Comparison of ENCODE assay signal across 9 mouse cellular contexts in genomic region chr8:122853340-122853771, GRCm38 (mm10). TPM values are rescaled to one million over a fixed set of nuclear protein-coding genes. Genes with fewer than 3 reads are reported as not detected.
A peak's percentile ranks its signal among the peaks of the same experiment; 100 is the strongest.
DNase-seq lines count a peak whose midpoint lies in the region; ATAC-seq and TF ChIP-seq lines count a peak whose summit lies in the region.
"Had no signal": no experiment of that assay in that cellular context is flagged by ENCODE, and none has a peak within 500 bp of the region (broad histone marks: within the 10 kb centered on the region; RNA-seq: fewer than 3 reads in every experiment).

No protein-coding gene starts in this region.

- no peak overlapping the region for H3K4me2 ChIP-seq in lung, embryonic 14.5 days
- H3K4me2 ChIP-seq in midbrain, embryonic 14.5 days (ENCODE audit: low read length): no peak overlapping the region

- no peaks in the 10 kb centered on the region for H3K9me3 ChIP-seq in lung, embryonic 14.5 days (ENCODE audit: low read depth, low read length)
- no peaks in the 10 kb centered on the region for H3K9me3 ChIP-seq in midbrain, embryonic 14.5 days (ENCODE audit: control insufficient read depth, low read length)

- ATAC-seq in lung, embryonic 14.5 days (ENCODE audit: insufficient read depth): peak; percentile 57; the same call in 1 of the 2 replicates
- peak; percentile 31; the same call in 1 of the 2 replicates for ATAC-seq in midbrain, embryonic 14.5 days (ENCODE audit: low FRiP score, low TSS enrichment)
- ATAC-seq in erythroid progenitor cell, adult 5-6 weeks (replicated peaks; ENCODE audit: low FRiP score, poor library complexity, severe bottlenecking): no peak

- TF ChIP-seq CTCF in lung, embryonic 14.5 days (IDR thresholded peaks at IDR 0.05; ENCODE audit: low read depth): no peak
- no peak for TF ChIP-seq CTCF in gastrocnemius, adult 2 months (IDR thresholded peaks at IDR 0.05)

- no peak overlapping the region for H3K27ac ChIP-seq in lung, embryonic 14.5 days (ENCODE audit: low read depth)
- H3K27ac ChIP-seq in gastrocnemius, adult 2 months: no peak overlapping the region
- no peak overlapping the region for H3K27ac ChIP-seq in midbrain, embryonic 14.5 days (replicated peaks; ENCODE audit: low read depth, low read length)
- H3K27ac ChIP-seq: liver, embryonic 14.5 days had no signal

- 23% methylated on average over 11 of the region's 11 CpGs for WGBS in lung, embryonic 14.5 days
- WGBS in midbrain, embryonic 14.5 days: 3% methylated on average over 11 of the region's 11 CpGs

- peaks cover 2% of the 10 kb centered on the region; the same call in 1 of the 2 replicates for H3K4me1 ChIP-seq in lung, embryonic 14.5 days (ENCODE audit: insufficient read depth)
- H3K4me1 ChIP-seq in midbrain, embryonic 14.5 days (ENCODE audit: control insufficient read depth, insufficient read depth, low read length): peaks cover 8% of the 10 kb centered on the region

- no peak overlapping the region for H3K4me3 ChIP-seq in lung, embryonic 14.5 days (ENCODE audit: low read depth, low read length)
- H3K4me3 ChIP-seq in gastrocnemius, adult 2 months: peak overlapping the region; percentile 21; the same call in 1 of the 2 replicates
- no peak overlapping the region for H3K4me3 ChIP-seq in midbrain, embryonic 14.5 days (replicated peaks; ENCODE audit: low read depth, low read length)

- H3K9ac ChIP-seq in lung, embryonic 14.5 days: no peak overlapping the region
- H3K9ac ChIP-seq in midbrain, embryonic 14.5 days (replicated peaks; ENCODE audit: low read length): no peak overlapping the region
- H3K9ac ChIP-seq: liver, embryonic 14.5 days had no signal

- no peaks in the 10 kb centered on the region for H3K27me3 ChIP-seq in lung, embryonic 14.5 days (ENCODE audit: insufficient read depth, low read length)
- no peaks in the 10 kb centered on the region for H3K27me3 ChIP-seq in midbrain, embryonic 14.5 days (ENCODE audit: control insufficient read depth, insufficient read depth, low read length)

- H3K36me3 ChIP-seq in lung, embryonic 14.5 days (ENCODE audit: insufficient read depth): no peaks in the 10 kb centered on the region
- no peaks in the 10 kb centered on the region for H3K36me3 ChIP-seq in midbrain, embryonic 14.5 days (ENCODE audit: control insufficient read depth, insufficient read depth, low read length)

- intact Hi-C loops in gastrocnemius, adult 2 months (cut with DNase I): loop anchor here (5.0 kb wide), 2 partner anchors 49 to 214 kb away; no protein-coding TSS in a partner anchor

- peak; percentile 39 for DNase-seq in lung, embryonic 14.5 days
- DNase-seq in lung, adult 18-20 months: no peak
- DNase-seq in cerebellum, postnatal 10 days: peak; percentile 80 to 82
- peak; percentile 83 for DNase-seq in gastrocnemius, adult 2 months
- peak; percentile 57 for DNase-seq in midbrain, embryonic 14.5 days
- no peak for DNase-seq in urinary bladder, adult 2 months (ENCODE audit: low spot score)
- no peak for DNase-seq in heart, adult 18-20 months

RNA-seq across cellular contexts. Expression of gene Cdh15, which starts 5.6 kb away (rescaled TPM):
- 0.07 TPM in 1 of 2 replicates, not detected in the other for polyA plus RNA-seq in lung, embryonic 14.5 days (2014; fragmentation: Nextera tagmentation; extraction: Ambion mirVana)
- 10 to 100 TPM; 19.0 to 22.8 TPM for total RNA-seq in gastrocnemius, adult 2 months (2021)
- polyA plus RNA-seq in midbrain, embryonic 14.5 days (2014; fragmentation: Nextera tagmentation; extraction: Ambion mirVana): 1.5 and 2.6 TPM in 2 replicates
- polyA plus RNA-seq in urinary bladder, adult 2 months (2012; rRNA removed): 0.06 and 0.09 TPM in 2 replicates
- total RNA-seq in heart, adult 18-20 months (2021): not detected
- total RNA-seq in erythroid progenitor cell, adult 5-6 weeks (2015; ENCODE audit: low replicate concordance): not detected in 2 replicates
- not detected in 2 replicates for total RNA-seq in erythroid progenitor cell, adult 5-6 weeks (2017; ENCODE audit: low replicate concordance)
- polyA plus RNA-seq: liver, embryonic 14.5 days had no signal

Comparison
In these comparisons a context has a peak if more than half of its experiments do, and no peak if none do; other contexts are left out.
1. DNase-seq: peak in lung, embryonic 14.5 days (single experiment), cerebellum, postnatal 10 days (2 of 2), gastrocnemius, adult 2 months (single experiment) and midbrain, embryonic 14.5 days (single experiment); none in lung, adult 18-20 months (0 of 2), urinary bladder, adult 2 months (single experiment) and heart, adult 18-20 months (0 of 2).
2. RNA of gene Cdh15, which starts 5.6 kb away (total RNA-seq): 19.0 to 22.8 TPM in gastrocnemius, adult 2 months; not detected in heart, adult 18-20 months and not detected in erythroid progenitor cell, adult 5-6 weeks; every median in the first group is over 10 times any median in the second.